Mouse (Mus musculus): ENCODE data around the gene Ak4.
A peak's percentile ranks its signal among the peaks of the same experiment; 100 is the strongest.
"Not testable (repeated sequence)": the region's sequence is repeated elsewhere in the genome, so short reads cannot be mapped to it uniquely, and the experiment has no call there.

Ak4 gene

GRCm38 (mm10) chr4:101419151-101419910, at the start of gene Ak4:
TSS of gene Ak4 (plus strand) at chr4:101419277.
- DNase-seq (ENCODE audit: low spot score) = peak; percentile 58

GRCm38 (mm10) chr4:101369738-101370275, 49.3 kb upstream of the Ak4 start:
- no peak for DNase-seq (ENCODE audit: low spot score)

- DNase-seq (ENCODE audit: low spot score) = no peak
Observed at GRCm38 (mm10) chr4:101372283-101372682, 46.8 kb upstream of the Ak4 start.

- DNase-seq (ENCODE audit: low spot score) = no peak
Observed at GRCm38 (mm10) chr4:101372751-101373150, 46.3 kb upstream of the Ak4 start.

DNA sequence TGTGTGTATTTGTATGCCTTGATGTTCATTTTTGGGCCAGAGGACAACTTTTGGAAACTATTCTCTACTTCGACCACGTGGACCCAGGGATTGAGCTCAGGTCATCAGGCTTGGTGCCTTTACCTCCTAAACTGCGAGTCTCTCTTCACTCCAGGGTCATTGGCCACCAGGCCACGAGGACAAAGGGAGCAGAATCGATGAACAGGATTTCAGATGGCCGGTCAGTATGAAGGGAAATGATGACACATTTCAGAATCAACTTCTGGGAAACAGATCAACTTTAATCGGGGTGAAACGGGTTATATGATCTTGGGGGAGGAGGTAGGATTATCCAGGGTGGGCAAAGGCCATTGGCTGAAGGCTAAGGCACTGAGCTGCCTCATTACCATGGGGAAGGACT, 45.0 kb upstream of the Ak4 start:
- DNase-seq (ENCODE audit: low spot score) = no peak

DNA sequence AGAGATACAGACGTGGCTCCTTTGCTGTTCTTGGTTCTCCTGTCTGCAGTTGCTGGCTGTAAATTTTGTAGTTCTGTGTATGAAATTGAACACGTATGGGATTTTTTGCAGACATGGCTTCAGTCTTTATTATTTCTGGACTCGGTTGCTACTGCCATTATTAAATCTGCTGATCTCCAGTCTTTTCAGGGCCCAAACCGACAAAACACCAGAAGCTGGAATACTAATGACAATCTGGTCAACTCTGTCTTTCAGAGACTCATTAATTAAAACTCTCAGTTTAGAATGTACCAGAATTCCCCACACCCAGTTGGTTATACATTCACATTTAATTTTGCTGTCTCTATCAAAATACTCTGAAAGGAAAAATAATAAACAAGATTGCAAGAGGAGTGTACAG, 42.2 kb upstream of the Ak4 start:
- DNase-seq (ENCODE audit: low spot score) = no peak

DNA sequence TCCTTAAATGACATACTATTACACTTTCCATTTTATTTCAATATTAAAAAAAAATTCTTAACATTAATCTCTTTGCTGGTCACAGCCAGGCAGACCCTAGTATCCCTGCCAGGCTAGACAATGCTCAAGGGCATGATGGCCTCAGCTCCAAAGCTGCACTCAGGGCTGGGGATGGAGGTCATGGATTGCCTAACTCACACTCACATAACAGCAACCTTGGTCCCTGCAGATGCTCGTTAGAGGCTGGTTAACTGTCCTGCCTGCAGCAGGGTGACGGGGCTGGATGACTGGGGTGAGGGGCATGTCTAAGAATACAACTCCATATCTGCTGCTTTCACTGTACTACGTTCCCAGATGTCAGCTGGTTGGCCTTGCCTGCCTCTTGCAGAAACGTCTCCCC, 40.8 kb upstream of the Ak4 start:
- DNase-seq (ENCODE audit: low spot score) = peak; percentile 30

DNA sequence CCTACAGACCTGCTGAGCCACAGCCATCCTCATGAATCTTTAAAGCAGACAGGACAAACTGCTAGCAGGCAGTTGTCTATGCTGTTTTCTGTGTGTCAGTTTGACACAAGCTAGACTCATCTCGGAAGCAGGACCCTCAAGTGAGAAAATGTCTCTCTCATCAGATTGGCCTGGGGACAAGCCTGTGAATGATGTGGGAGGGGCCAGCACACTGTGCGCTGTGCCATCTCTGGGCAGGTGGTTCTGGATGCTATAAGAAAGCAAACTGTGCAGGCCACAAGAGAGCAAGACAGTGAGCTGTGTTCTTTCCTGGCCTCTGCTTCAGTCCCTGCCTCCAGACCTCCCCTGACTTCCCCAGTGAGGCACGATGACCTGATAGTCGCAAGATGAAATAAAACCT, 40.3 kb upstream of the Ak4 start:
- no peak for DNase-seq (ENCODE audit: low spot score)

GRCm38 (mm10) chr4:101385002-101385401, 34.1 kb upstream of the Ak4 start:
- DNase-seq (ENCODE audit: low spot score) = no peak

GRCm38 (mm10) chr4:101388246-101388645, 30.8 kb upstream of the Ak4 start:
- no peak for DNase-seq (ENCODE audit: low spot score)

- DNase-seq (ENCODE audit: low spot score) = not testable (repeated sequence)
Observed at GRCm38 (mm10) chr4:101388656-101389055, 30.4 kb upstream of the Ak4 start.

GRCm38 (mm10) chr4:101392229-101392628, 26.8 kb upstream of the Ak4 start:
- DNase-seq (ENCODE audit: low spot score) = peak; percentile 12

DNA sequence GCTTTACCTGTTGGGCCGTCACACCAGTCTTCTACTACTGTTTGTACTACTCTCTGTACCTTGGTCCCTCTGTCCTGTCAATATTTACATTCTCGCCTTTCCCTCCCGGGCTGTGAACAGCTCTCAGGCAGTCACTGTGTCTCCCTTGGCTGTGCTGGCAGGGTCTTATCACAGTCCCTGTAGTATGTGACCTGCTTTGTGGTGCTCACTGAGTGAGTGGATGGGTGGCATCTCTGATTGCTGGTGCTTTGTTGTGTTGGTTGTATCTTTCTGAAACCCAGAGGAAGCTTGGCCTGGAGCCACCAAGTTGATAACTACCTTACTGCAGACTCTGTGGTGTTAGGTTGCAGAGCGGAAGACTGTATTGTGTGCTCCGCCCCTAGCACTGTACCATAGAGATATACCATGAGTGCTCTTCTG, 25.8 kb upstream of the Ak4 start:
- no peak for DNase-seq (ENCODE audit: low spot score)

DNA sequence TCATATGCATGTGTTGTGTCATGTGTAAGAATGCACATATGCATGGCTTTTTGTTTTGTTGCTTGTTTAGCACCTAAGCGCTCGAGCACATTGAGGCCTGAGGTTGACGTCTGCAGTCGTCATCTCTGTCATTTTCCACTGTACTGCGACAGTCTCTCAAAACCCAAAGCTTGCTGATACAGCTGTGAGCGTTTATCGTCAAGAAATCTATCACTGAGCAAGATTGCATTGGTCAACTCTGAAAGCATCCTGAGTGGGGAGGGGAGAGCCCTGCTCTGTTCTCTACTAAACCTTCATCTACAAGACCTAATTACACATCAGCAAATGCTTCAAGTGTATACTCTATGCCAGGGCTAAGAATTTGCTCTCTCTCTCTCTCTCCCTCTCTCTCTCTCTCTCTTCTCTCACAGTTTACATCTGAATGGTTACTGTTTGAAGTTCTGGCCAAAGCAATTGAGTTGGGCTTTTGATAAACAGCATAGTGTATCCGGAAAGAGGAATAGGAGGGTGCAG, 24.0 kb upstream of the Ak4 start:
- DNase-seq (ENCODE audit: low spot score) = no peak

DNA sequence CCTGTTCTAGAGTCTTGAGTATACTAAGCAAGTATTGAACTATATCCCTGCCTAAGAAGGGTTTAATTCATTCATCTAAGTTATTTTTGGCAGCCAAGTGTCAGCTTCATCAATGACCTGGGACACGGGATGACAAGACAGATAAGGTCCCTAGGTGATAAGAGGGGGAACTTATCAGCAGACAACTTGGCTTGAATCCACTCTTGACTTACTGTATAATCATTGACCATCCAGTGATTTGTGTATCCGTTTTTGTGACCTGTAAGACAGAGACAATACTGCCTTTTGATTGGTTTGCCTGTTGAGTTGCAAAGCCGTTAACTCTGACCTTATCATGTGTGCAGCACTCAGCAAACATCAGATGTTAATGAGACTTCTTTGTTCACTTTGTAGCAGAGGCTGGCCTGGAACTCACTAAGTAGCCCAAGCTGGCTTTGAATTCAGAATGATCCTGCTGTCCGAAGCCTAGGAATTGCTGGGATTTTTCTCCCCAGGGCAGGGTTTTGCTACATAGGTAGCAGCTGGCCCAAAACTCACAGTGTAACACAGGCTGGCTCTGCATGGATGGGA, 19.0 kb upstream of the Ak4 start:
- DNase-seq (ENCODE audit: low spot score) = no peak

DNA sequence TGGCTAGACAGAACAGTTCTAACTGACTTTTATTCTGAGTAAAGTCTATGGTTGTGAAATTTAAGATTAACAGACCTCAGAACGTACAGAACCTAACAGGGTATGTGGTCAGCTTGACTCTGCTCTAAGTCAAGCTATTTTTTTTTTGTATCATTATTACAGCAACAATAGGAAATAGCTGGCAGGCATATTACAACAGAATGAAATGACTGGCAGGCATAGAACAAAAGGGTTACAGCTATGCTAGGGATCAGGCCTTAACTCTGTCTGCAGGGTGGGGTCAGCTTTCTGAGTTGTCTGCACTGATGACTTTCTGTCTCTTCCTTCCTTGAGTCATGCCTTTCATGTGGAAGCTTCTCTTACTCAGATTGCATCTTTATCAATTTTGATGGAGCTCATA, 17.1 kb upstream of the Ak4 start:
- no peak for DNase-seq (ENCODE audit: low spot score)

DNA sequence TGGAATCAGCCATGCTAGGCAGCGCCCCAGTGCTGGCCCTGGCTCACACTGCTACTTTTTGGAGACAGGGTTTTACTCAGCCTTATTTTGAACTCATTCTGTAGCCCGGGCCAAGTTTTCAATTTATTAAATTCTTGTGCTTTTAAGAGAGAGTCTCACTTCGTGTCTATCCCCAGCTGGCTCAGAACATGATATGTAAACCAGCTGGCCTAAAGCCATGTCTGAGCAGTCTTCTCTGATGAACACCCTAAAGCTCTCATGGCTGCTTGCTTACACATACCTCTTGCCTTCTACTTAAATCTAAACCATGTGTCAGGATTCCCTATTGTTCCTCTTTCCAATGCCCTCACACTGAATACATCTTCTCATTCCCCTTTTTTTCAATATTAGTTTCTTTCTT, 14.2 kb upstream of the Ak4 start:
- no peak for DNase-seq (ENCODE audit: low spot score)

DNA sequence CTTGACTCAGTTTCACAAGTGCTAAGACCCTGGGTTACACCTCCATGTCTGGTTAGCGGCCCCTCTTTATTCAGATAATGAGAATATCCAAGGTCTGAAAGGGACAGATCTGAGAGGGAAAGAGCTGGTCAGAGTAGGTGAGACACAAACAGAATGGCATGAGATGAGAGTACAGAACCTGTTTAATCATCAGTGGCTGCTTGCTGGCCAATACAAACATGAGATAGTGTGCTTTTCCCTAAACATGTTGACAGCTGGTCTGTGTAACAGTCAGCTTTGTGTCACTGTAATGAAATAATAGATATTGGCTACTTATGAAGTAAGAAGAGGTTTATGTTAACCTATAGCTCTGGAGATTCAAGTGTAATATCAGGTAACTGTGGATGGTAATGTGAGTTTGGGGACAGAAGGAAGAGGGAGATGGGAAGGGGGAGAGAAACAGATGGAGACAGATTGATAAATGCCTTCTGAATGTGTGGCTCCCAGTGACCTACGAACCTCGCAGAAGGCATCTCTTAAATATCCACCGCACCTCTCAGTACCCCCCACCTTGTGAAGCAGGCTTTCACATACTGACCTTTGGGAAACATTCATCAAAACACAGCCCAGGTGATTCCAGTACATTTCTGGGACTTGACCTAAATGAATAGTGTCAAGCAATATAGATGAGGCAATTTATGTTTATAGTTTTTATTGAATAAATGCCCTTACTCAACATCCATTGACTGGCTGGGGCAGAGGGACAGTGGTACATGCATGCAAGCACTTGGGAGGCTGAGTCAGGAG, 12.5 kb upstream of the Ak4 start:
- DNase-seq (ENCODE audit: low spot score) = no peak

DNA sequence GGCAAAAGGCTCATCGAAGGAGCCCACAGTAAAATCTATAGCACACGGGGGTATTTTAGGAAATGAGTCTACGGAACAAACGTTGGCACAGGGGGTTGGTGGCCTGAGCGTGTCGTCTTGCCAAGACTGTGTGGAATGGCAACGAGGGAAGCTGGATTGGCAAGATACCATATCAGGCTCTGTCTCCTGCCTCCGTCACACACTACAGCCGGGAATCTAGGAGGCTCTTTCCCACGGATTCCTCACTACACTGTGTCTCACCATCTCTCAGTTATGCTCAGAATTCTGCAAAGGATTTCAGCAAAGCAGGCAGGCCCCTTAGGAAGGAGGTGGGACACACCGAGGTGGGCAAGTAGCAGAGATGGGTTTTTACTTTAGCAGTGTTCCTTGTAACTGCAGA, 2.1 kb upstream of the Ak4 start:
- no peak for DNase-seq (ENCODE audit: low spot score)

DNA sequence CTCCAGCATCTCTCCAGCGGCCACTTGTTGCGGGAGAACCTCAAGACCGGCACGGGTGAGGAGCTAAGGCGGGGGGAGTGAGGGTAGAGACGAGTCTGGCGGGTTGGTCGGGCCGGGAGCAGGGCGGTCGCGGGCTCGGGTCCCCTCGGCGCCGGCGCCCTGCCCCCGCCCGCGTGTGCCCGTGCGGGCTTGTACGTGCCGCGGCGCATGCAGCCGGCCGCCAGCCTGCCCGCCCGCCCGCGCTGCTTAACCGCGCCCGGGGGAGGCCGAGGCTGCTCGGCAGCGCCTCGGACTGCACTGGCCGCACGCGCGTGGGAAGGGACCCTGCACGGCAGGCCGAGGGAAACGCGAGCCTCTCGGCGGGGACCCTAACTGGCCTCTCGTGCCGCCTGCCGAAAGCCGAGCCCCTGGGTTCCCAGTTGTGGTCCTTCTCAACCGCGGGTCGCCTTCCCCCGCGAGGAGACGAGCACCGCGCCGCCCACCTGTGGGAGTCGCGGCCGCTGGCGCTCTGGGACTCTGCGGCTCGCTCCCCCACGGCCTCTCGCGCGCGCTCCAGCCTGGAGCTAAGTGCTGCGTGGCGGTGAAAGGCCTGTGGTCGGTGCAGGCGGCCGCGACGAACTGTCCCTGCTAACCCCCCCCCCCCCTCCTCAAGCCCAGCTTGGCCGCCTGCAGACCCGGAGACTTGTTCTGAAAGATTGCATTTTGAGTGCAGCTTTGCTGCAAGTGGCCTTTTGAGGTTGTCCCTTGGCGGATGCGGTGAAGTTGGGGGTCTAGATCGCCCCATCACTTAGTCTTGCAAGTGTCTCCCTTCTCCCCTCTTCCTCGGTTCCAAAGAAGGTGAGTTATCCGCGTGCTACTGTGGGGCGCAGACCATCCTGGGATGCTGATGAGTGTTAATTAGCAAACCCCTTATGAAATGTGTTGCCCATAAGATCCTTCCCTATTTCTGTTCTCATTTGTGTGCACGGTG, 1.1 kb downstream of the Ak4 start:
- peak; percentile 31 for DNase-seq (ENCODE audit: low spot score)

DNA sequence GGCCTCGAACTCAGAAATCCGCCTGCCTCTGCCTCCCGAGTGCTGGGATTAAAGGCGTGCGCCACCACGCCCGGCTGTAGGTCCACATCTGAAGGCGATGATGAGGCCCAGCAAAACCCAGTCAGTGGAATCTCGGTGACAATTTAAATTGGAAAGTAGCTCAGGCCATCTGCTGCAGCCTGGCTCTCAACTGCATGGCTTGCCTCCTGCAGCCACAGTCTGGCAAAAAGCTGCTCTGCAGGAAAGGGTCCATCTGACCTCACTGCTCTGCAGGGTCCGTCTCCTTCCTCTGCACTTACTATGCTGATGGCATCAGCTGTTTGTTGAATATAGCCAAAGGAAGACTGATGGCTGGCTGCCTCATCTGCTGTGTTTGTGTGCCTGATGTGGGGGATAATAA, 3.9 kb downstream of the Ak4 start:
- DNase-seq (ENCODE audit: low spot score) = no peak
